ENCODE assay signal across 13 mouse cellular contexts in genomic region chr19:37320802-37321619, GRCm38 (mm10). TPM values are rescaled to one million over a fixed set of nuclear protein-coding genes. Genes with fewer than 3 reads are reported as not detected.
DNase-seq lines count a peak whose midpoint lies in the region; ATAC-seq lines count a peak whose summit lies in the region.
"Had no signal": no experiment of that assay in that cellular context is flagged by ENCODE, and none has a peak within 500 bp of the region (broad histone marks: within the 10 kb centered on the region; RNA-seq: fewer than 3 reads in every experiment).

No protein-coding gene starts in this region.

- H3K4me2 ChIP-seq in kidney, embryonic 15.5 days = no peak overlapping the region
- H3K4me2 ChIP-seq: hindbrain, embryonic 14.5 days had no signal

- peaks cover 32% of the 10 kb centered on the region for H3K36me3 ChIP-seq in kidney, embryonic 15.5 days

- intact Hi-C loops in left cerebral cortex, postnatal 10 days (cut with DNase I) = no loop called here

- H3K4me1 ChIP-seq in kidney, embryonic 15.5 days = no peaks in the 10 kb centered on the region

- no peak for ATAC-seq in kidney, embryonic 15.5 days (replicated peaks; ENCODE audit: low FRiP score)
- ATAC-seq: CD4-positive, CD25-positive, alpha-beta regulatory T cell, adult 4 months; forebrain, embryonic 14.5 days had no signal

- H3K9ac ChIP-seq in kidney, embryonic 15.5 days = no peak overlapping the region
- H3K9ac ChIP-seq: hindbrain, embryonic 14.5 days had no signal

- no peak overlapping the region for H3K4me3 ChIP-seq in kidney, embryonic 15.5 days (replicated peaks)

- H3K27me3 ChIP-seq in kidney, embryonic 15.5 days = no peaks in the 10 kb centered on the region

- peak; percentile 66 for DNase-seq in gastrocnemius, adult 18-20 months (ENCODE audit: low spot score)
- DNase-seq in gastrocnemius, postnatal 4 days (ENCODE audit: low spot score in 2 of 2) = no peak
- DNase-seq in ovary, adult 18-20 months (ENCODE audit: low spot score) = peak; percentile 23
- DNase-seq in ovary, postnatal 14 days (ENCODE audit: low spot score) = no peak
- DNase-seq in cerebellum, postnatal 36 days = peak; percentile 45 to 51
- DNase-seq in lung, postnatal 14 days = peak; percentile 26
- DNase-seq in left cerebral cortex, postnatal 10 days (ENCODE audit: extremely low spot score in 1 of 2, low spot score in 2 of 2) = no peak
- DNase-seq: layer of hippocampus, postnatal 36 days; spleen, adult 18-20 months had no signal

- no peak overlapping the region for H3K27ac ChIP-seq in kidney, embryonic 15.5 days
- H3K27ac ChIP-seq: hindbrain, embryonic 14.5 days had no signal

- WGBS in kidney, embryonic 15.5 days = 83% methylated on average over 16 of the region's 16 CpGs

- no peaks in the 10 kb centered on the region for H3K9me3 ChIP-seq in kidney, embryonic 15.5 days (replicated peaks)

RNA-seq across cellular contexts. Expression of gene Ide, which starts 16.6 kb away (rescaled TPM):
- 100 to 1,000 TPM; 106 to 173 TPM for total RNA-seq in gastrocnemius, adult 18-20 months (2021)
- 10 to 100 TPM; 72.6 to 78.8 TPM for total RNA-seq in gastrocnemius, postnatal 4 days (2021)
- polyA plus RNA-seq in kidney, embryonic 15.5 days (2015; fragmentation: Nextera tagmentation; extraction: Ambion mirVana) = 53.3 and 56.6 TPM in 2 replicates
- total RNA-seq in left cerebral cortex, postnatal 10 days (2021) = 10 to 100 TPM; 59.3 to 89.4 TPM

RNA-seq across cellular contexts. Expression of gene Kif11, which starts 55.2 kb away (rescaled TPM):
- total RNA-seq in gastrocnemius, adult 18-20 months (2021) = under 1 TPM; 0.18 to 0.19 TPM
- 10 to 100 TPM; 17.9 to 19.5 TPM for total RNA-seq in gastrocnemius, postnatal 4 days (2021)
- polyA plus RNA-seq in kidney, embryonic 15.5 days (2015; fragmentation: Nextera tagmentation; extraction: Ambion mirVana) = 60.8 and 60.9 TPM in 2 replicates
- 1 to 10 TPM; 3.2 to 3.3 TPM for total RNA-seq in left cerebral cortex, postnatal 10 days (2021)

Comparison
In these comparisons a context has a peak if more than half of its experiments do, and no peak if none do; other contexts are left out.
1. DNase-seq: peak in gastrocnemius, adult 18-20 months (single experiment), ovary, adult 18-20 months (single experiment), cerebellum, postnatal 36 days (2 of 2) and lung, postnatal 14 days (single experiment); none in gastrocnemius, postnatal 4 days (0 of 2), ovary, postnatal 14 days (single experiment) and left cerebral cortex, postnatal 10 days (0 of 2).
2. RNA of gene Kif11, which starts 55.2 kb away (total RNA-seq): 17.9 to 19.5 TPM in gastrocnemius, postnatal 4 days; 3.2 to 3.3 TPM in left cerebral cortex, postnatal 10 days and 0.18 to 0.19 TPM in gastrocnemius, adult 18-20 months; every median in the first group is over 4 times any median in the second.